Mouse (Mus musculus) cerebellum, adult 2 months (tissue): ENCODE data around the gene Armh3. TPM values are rescaled to one million over a fixed set of nuclear protein-coding genes. Genes with fewer than 3 reads are reported as not detected.

ENCODE experiments used
- DNase-seq, 2 experiments: peaks; one replicate each; pipeline ENCODE4 v3.0.0; 2021
- H3K27ac ChIP-seq: fragments of 200-500 bp; 2 replicates; pipeline ENCODE4 v1.5.1; 2012; ENCODE audit warnings: low read length, control low read depth, inconsistent platforms; ENCODE audit not compliant: insufficient read depth
- H3K27me3 ChIP-seq: fragments of 200-500 bp; 2 replicates; pipeline ENCODE4 v1.6.1; 2012; ENCODE audit warnings: inconsistent platforms, mild to moderate bottlenecking, low read length, moderate library complexity; ENCODE audit not compliant: control insufficient read depth, insufficient read depth
- H3K4me1 ChIP-seq: fragments of 200-500 bp; 2 replicates; pipeline ENCODE4 v1.6.1; 2011; ENCODE audit warnings: low read length; ENCODE audit not compliant: control insufficient read depth, insufficient read depth
- H3K4me3 ChIP-seq: fragments of 200-500 bp; replicated peaks from 2 replicates; pipeline ENCODE3; 2011; ENCODE audit warnings: mild to moderate bottlenecking, low read depth, low read length, control low read depth; ENCODE audit not compliant: insufficient read depth
- CTCF ChIP-seq: fragments of 200-500 bp; IDR thresholded peaks from 2 replicates; pipeline ENCODE4 v1.5.1; 2011; ENCODE audit warnings: low read depth, mild to moderate bottlenecking, control low read depth, low read length, moderate library complexity, borderline replicate concordance; ENCODE audit not compliant: insufficient read depth
- POLR2A ChIP-seq: fragments of 200-500 bp; IDR thresholded peaks from 2 replicates; pipeline ENCODE4 v1.6.1; 2011; ENCODE audit warnings: low read length, control low read depth, borderline replicate concordance; ENCODE audit not compliant: insufficient read depth
- WGBS: fragments of 180-500 bp; shearing (Covaris S2); methylation state at CpG from one replicate; pipeline ENCODE4 v1.1.7; 2018; 5-methylcytosine and 5-hydroxymethylcytosine counted together
- polyA plus RNA-seq: library from polyadenylated mRNA; depleted of rRNA; stranded (reverse); fragments of >200 nt; gene quantifications from 2 replicates; pipeline ENCODE4 v1.2.3, GENCODE M21; 2012

The Armh3 gene
- polyA plus RNA-seq, 1 experiment: 18.2 TPM

DNA sequence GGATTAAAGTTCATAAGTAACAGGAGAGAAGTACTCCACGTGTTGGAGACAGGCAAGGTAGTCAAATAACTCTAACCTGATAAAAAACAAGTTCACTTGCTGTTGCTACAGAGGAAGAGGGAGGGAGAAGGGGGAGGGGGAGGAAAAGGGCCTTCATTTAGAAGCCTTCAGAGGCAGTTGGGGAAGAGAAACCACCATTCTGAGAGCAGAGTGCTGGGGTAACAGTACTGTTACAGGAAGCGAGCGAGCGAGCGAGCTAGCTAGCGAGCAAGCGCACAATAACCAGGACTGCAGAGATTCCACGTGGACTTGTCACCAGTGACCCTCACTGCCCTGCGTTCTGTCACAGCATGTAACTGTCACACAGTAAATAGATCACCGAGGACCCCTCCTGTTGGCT, 154.9 kb downstream of the Armh3 start:
- 67% methylated on average over 10 of the region's 10 CpGs for WGBS
- DNase-seq: no peak
- no peaks in the 10 kb centered on the region for H3K4me1 ChIP-seq
- H3K4me3 ChIP-seq: no peak overlapping the region
- H3K27ac ChIP-seq: no peak overlapping the region
- TF ChIP-seq POLR2A: no peak
- TF ChIP-seq CTCF: no peak
- H3K27me3 ChIP-seq: no peaks in the 10 kb centered on the region

DNA sequence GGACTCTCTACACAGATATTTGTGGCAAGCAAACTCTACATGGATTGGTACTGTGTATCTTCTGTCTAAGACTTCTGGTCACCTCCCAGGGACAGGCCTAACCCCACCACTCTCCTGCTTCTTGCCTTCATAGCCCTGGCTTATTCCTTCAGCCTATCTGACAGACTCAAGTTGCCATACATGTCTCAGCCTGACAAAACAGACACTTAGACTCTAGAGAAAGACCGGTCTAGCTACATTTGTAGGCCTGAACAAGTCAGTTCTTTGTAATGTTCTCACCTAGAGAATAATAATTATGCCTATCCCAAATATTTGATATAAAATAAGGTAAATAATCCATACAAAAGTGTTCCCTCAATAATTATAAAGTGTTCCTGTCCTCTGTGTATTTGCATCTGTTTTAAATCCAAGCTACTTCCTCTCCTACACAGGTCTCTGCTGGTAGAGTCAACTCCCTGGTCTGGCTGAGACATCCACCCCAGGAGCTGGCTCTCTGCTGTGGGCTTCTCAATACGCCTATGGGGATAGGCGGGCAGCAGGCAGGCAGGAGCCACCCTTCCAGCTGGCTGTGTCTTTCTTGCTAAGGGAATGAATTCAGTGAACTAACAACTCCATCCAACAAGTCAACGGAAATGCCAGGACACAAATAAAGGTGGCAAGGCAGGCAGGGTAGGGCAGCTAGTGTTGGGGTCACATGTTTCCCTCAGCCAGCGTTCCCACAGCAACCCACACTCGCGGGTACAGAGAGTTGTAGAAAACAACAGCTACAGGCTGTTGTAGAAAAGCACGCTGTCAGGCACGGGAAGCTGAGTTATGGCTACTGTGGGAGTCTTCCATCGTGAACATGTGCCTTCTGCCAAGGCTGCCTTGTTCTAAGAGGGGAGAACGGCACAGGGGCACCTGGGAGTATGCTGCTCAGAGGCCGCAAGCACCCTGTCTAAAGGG, 161.0 kb downstream of the Armh3 start:
- no peak overlapping the region for H3K27ac ChIP-seq
- H3K27me3 ChIP-seq: no peaks in the 10 kb centered on the region
- no peak overlapping the region for H3K4me3 ChIP-seq
- no peak for TF ChIP-seq CTCF
- WGBS: 62% methylated on average over 12 of the region's 12 CpGs
- H3K4me1 ChIP-seq: no peaks in the 10 kb centered on the region; the same call in 1 of the 2 replicates
- DNase-seq: no peak

DNA sequence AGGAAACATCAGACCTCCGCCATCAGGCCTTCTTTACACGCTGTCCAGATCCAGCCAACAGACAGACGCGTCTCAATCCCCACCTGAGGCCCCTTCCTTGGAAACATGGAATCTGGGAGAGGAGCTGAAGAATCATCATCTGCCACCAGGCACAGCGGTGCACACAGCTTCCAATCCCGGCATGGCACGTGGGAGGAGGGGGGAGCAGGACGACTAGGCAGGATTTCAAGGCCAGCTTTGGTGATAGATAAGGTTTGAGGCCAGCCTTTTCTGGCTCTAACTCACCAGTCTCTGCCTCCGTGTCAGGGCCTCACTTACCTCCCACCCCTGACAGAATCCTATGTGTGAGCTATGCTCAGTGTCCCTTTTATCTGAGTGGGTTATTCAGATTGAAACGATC, 162.8 kb downstream of the Armh3 start:
- no peak for DNase-seq
- Histone ChIP-seq H3K27ac (no peak overlapping the region), H3K4me3 (no peak overlapping the region), H3K4me1 (no peaks in the 10 kb centered on the region; the same call in 1 of the 2 replicates), H3K27me3 (no peaks in the 10 kb centered on the region)
- TF ChIP-seq CTCF: no peak
- WGBS: 59% methylated on average over 10 of the region's 10 CpGs

DNA sequence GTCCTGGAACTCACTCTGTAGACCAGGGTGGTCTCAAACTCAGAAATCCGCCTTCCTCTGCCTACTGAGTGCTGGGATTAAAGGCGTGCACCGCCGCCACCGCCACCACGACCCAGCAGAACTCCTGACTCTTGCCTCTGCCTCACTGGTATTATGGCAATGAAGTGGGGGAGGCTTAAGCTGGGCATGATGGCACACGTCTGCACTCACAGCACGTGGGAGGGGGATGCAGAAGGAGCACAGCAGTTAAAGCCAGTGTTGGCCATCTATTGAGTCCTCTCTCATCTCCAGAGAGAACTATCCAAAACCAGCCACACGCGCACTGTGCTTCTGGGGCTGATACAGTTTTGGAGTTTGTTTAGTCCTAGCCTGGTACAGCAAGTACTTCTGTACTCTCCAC, 164.6 kb downstream of the Armh3 start:
- Histone ChIP-seq H3K27me3 (no peaks in the 10 kb centered on the region), H3K4me1 (no peaks in the 10 kb centered on the region; the same call in 1 of the 2 replicates), H3K4me3 (no peak overlapping the region), H3K27ac (no peak overlapping the region)
- TF ChIP-seq POLR2A: no peak
- TF ChIP-seq CTCF: no peak
- 80% methylated on average over 10 of the region's 10 CpGs for WGBS
- no peak for DNase-seq

DNA sequence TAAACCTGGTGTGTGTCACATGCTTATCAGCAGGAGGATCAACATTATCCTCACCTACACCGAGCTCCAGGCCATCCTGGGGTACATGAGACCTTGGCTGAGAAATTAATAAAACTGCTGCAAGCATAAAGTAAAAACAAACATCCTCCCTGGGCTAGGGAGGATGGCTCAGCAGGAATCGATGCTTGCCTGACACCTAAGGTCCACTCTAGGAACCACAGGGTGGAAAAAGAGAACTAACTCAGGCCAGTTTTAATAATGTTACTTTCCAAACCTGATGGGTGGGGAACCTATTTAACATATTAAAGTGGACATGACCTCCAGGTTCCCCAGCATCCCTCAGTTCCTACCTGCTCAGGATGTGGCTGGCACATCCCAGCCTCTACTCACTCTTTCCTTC, 167.6 kb downstream of the Armh3 start:
- Histone ChIP-seq H3K4me3 (no peak overlapping the region), H3K4me1 (no peaks in the 10 kb centered on the region; the same call in 1 of the 2 replicates), H3K27me3 (no peaks in the 10 kb centered on the region), H3K27ac (no peak overlapping the region)
- 56% methylated on average over 2 of the region's 2 CpGs for WGBS
- TF ChIP-seq POLR2A: no peak
- TF ChIP-seq CTCF: no peak
- no peak for DNase-seq

DNA sequence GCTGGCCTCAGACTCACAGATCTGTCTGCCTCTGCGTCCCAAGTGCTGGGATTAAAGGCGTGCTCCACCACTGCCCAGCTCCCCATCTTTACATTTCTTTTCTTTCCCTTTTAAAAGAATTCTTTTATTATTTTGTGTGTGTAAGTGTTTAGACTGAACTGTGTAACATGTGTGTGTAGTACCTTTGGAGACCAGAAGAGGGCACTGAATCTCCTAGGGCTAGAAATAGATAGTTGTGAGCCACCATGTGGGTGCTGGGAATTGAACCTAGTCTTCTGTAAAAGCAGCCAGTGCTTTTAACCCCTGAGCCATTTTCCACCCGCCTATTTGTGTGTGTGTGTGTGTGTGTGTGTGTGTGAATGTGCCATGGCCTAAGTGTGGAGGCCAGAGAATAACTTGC, 170.6 kb downstream of the Armh3 start:
- H3K4me1 ChIP-seq: peaks cover 4% of the 10 kb centered on the region; the same call in 1 of the 2 replicates
- 97% methylated on average over 3 of the region's 3 CpGs for WGBS
- TF ChIP-seq POLR2A: no peak
- TF ChIP-seq CTCF: 0 out of 2 replicates have a peak, but pooled peaks have one; percentile 6
- no peaks in the 10 kb centered on the region for H3K27me3 ChIP-seq
- H3K27ac ChIP-seq: no peak overlapping the region
- no peak overlapping the region for H3K4me3 ChIP-seq
- DNase-seq: no peak

DNA sequence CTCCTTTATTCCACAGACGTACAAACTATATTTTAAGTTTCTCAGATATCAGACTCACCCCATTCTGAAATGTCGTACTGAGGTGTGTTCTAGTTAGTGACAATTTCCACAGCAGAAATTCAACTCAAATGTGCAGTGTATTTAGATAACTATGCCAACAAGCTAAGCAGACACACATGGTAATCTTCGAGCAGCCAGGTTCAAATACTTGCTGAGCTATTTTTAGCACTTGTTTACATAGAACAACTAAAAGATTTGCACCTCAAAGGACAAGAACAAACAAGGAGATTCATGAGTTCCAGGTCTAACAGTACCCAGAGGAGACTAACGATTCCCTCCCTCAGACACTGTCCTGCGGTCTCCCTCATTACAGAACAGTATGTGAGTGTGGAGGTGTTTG, 171.2 kb downstream of the Armh3 start:
- DNase-seq: no peak
- 79% methylated on average over 5 of the region's 5 CpGs for WGBS
- no peak overlapping the region for H3K4me3 ChIP-seq
- no peak overlapping the region for H3K27ac ChIP-seq
- H3K4me1 ChIP-seq: peaks cover 6% of the 10 kb centered on the region
- no peaks in the 10 kb centered on the region for H3K27me3 ChIP-seq
- TF ChIP-seq CTCF (no peak), POLR2A (no peak)

DNA sequence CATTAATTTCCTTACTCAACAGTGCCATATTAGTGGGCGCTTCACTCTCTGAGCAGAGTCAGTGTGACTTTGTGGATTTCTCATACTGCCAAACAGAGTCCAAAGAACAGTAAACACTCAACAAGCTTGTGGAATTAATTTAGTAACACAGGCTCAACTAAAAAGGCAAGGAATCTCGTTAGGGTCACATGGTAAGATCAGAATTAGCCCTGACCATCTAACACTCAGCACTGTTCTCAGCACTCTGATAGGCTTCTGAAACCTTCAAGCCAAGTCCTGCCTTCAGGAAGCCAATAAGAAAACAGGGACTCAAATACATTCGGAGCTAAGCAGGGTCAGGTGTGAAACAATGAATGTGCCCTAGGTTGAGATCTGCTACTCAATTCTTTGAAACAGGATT, 172.1 kb downstream of the Armh3 start:
- DNase-seq: no peak
- Histone ChIP-seq H3K4me1 (peaks cover 16% of the 10 kb centered on the region), H3K27me3 (no peaks in the 10 kb centered on the region), H3K4me3 (no peak overlapping the region), H3K27ac (no peak overlapping the region)
- 87% methylated on average over 3 of the region's 3 CpGs for WGBS
- TF ChIP-seq CTCF: no peak
